In genomic region chr14:47748714-47749113, GRCm38 (mm10) we compare ENCODE assay signal across 22 mouse cellular contexts.
"Had no signal": no experiment of that assay in that cellular context is flagged by ENCODE, and none has a peak within 500 bp of the region (broad histone marks: within the 10 kb centered on the region; RNA-seq: fewer than 3 reads in every experiment).

No protein-coding gene starts in this region.

- H3K4me3 ChIP-seq: heart, embryonic 10.5 days; heart, embryonic 12.5 days; hindbrain, embryonic 10.5 days; hindbrain, embryonic 12.5 days; intestine, embryonic 15.5 days; layer of hippocampus, adult 2 months; left cerebral cortex, adult 2 months; limb, embryonic 10.5 days; limb, embryonic 12.5 days; liver, embryonic 13.5 days had no signal

- DNase-seq: gastrocnemius, postnatal 14 days; gastrocnemius, postnatal 36 days; heart, adult 18-20 months; heart, postnatal 10 days; heart, postnatal 4 days; kidney, adult 18-20 months; kidney, adult 8-10 months; kidney, postnatal 10 days; kidney, postnatal 25 days; kidney, postnatal 4 days; liver; liver, embryonic 13.5 days had no signal

- H3K27ac ChIP-seq: hindbrain, embryonic 10.5 days; hindbrain, embryonic 12.5 days; hindbrain, embryonic 14.5 days; layer of hippocampus, adult 2 months; left cerebral cortex, adult 2 months; limb, embryonic 10.5 days; limb, embryonic 12.5 days; liver, embryonic 13.5 days had no signal
